ENCODE assay signal across 8 mouse cellular contexts in the genomic region with DNA sequence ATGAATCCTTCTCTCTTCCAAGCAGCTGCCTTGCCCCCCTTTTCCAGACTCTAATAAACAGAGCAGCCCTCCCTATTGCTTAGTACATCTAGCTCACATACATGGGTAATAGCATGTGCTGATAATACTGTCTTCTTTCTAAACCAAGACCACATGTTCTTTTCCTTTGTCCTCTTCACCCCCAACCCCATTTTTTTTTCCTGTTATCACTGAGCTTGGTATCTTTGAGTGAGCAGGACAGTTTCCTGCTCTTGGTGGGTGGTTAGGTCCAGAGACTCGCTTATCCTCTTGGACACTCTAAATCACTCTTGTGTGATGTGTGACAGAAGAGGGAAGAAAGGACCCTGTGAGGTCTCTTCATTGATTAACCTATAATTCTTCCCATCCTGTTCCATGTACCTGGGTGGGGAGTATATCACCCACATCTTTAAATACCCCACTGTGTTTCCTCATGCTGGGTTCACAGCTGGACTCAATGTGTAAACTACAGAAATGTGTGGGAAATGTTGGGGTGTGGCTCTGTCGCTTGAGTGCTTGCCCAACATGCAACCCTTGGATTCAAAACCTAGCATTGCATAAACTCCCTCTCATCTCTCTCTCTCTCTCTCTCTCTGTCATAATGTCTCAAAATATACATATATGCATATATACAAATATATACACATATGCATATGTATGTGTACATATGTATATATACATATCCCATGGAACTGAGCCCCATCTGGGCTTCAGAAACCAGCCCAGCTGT. TPM values are rescaled to one million over a fixed set of nuclear protein-coding genes. Genes with fewer than 3 reads are reported as not detected.
DNase-seq lines count a peak whose midpoint lies in the region; ATAC-seq and TF ChIP-seq lines count a peak whose summit lies in the region.
"Had no signal": no experiment of that assay in that cellular context is flagged by ENCODE, and none has a peak within 500 bp of the region (broad histone marks: within the 10 kb centered on the region; RNA-seq: fewer than 3 reads in every experiment).

No protein-coding gene starts in this region.

- no peak overlapping the region for H3K4me2 ChIP-seq in lung, embryonic 16.5 days (ENCODE audit: low read depth, low read length)
- no peak overlapping the region for H3K4me2 ChIP-seq in embryonic facial prominence, embryonic 15.5 days (replicated peaks)
- 0 out of 2 replicates have a peak overlapping the region, but pooled peaks have one; percentile 24 for H3K4me2 ChIP-seq in hindbrain, postnatal 0 days (ENCODE audit: low read depth, low read length)
- H3K4me2 ChIP-seq in stomach, embryonic 16.5 days (ENCODE audit: low read depth, low read length): no peak overlapping the region

- 39% methylated on average over 2 of the region's 2 CpGs for WGBS in lung, embryonic 16.5 days
- WGBS in lung, adult 2 months: 54% methylated on average over 2 of the region's 2 CpGs
- WGBS in embryonic facial prominence, embryonic 15.5 days: 68% methylated on average over 2 of the region's 2 CpGs
- 81% methylated on average over 2 of the region's 2 CpGs for WGBS in hindbrain, postnatal 0 days
- WGBS in stomach, embryonic 16.5 days: 54% methylated on average over 2 of the region's 2 CpGs

- no peaks in the 10 kb centered on the region for H3K9me3 ChIP-seq in lung, embryonic 16.5 days (ENCODE audit: control insufficient read depth, low read length)
- H3K9me3 ChIP-seq in embryonic facial prominence, embryonic 15.5 days (replicated peaks): no peaks in the 10 kb centered on the region
- H3K9me3 ChIP-seq in hindbrain, postnatal 0 days (ENCODE audit: low read length): no peaks in the 10 kb centered on the region
- H3K9me3 ChIP-seq in stomach, embryonic 16.5 days (replicated peaks; ENCODE audit: control insufficient read depth, low read length): no peaks in the 10 kb centered on the region

- H3K27me3 ChIP-seq in lung, embryonic 16.5 days (ENCODE audit: control insufficient read depth, insufficient read depth, low read depth, low read length): no peaks in the 10 kb centered on the region
- no peaks in the 10 kb centered on the region for H3K27me3 ChIP-seq in embryonic facial prominence, embryonic 15.5 days
- no peaks in the 10 kb centered on the region for H3K27me3 ChIP-seq in hindbrain, postnatal 0 days (ENCODE audit: insufficient read depth, low read length)
- no peaks in the 10 kb centered on the region for H3K27me3 ChIP-seq in stomach, embryonic 16.5 days (ENCODE audit: control insufficient read depth, insufficient read depth, low read length)

- H3K27ac ChIP-seq in lung, embryonic 16.5 days (ENCODE audit: low read length): peak overlapping the region; percentile 96
- H3K27ac ChIP-seq in embryonic facial prominence, embryonic 15.5 days (replicated peaks): peak overlapping the region; percentile 73
- peak overlapping the region; percentile 72 for H3K27ac ChIP-seq in hindbrain, postnatal 0 days
- peak overlapping the region; percentile 73; the same call in 1 of the 2 replicates for H3K27ac ChIP-seq in stomach, embryonic 16.5 days (ENCODE audit: low read length)

- ATAC-seq in lung, embryonic 16.5 days (ENCODE audit: low read depth): peak; percentile 44
- ATAC-seq in embryonic facial prominence, embryonic 15.5 days (ENCODE audit: insufficient number of reproducible peaks, low FRiP score, low TSS enrichment, low read depth): no peak
- ATAC-seq in hindbrain, postnatal 0 days: no peak
- no peak for ATAC-seq in stomach, embryonic 16.5 days (ENCODE audit: insufficient read depth, low FRiP score)
- no peak for ATAC-seq in megakaryocyte progenitor cell, adult 5-6 weeks (replicated peaks; ENCODE audit: poor library complexity)

- TF ChIP-seq POLR2A in lung, adult 2 months (IDR thresholded peaks at IDR 0.05; ENCODE audit: borderline replicate concordance, extremely low read depth, low read depth, low read length): no peak

- H3K4me1 ChIP-seq in lung, embryonic 16.5 days (replicated peaks; ENCODE audit: control insufficient read depth, insufficient read depth, low read length): peaks cover 19% of the 10 kb centered on the region
- H3K4me1 ChIP-seq in lung, adult 2 months (ENCODE audit: control insufficient read depth, insufficient read depth, low read length): no peaks in the 10 kb centered on the region; the same call in 1 of the 2 replicates
- peaks cover 16% of the 10 kb centered on the region for H3K4me1 ChIP-seq in embryonic facial prominence, embryonic 15.5 days
- peaks cover 40% of the 10 kb centered on the region for H3K4me1 ChIP-seq in hindbrain, postnatal 0 days (ENCODE audit: insufficient read depth, low read length)
- H3K4me1 ChIP-seq in stomach, embryonic 16.5 days (ENCODE audit: control insufficient read depth, insufficient read depth, low read length): peaks cover 15% of the 10 kb centered on the region

- H3K9ac ChIP-seq in lung, embryonic 16.5 days (ENCODE audit: low read length): no peak overlapping the region
- no peak overlapping the region for H3K9ac ChIP-seq in embryonic facial prominence, embryonic 15.5 days
- 0 out of 2 replicates have a peak overlapping the region, but pooled peaks have one; percentile 22 for H3K9ac ChIP-seq in hindbrain, postnatal 0 days (replicated peaks; ENCODE audit: low read length)
- no peak overlapping the region for H3K9ac ChIP-seq in stomach, embryonic 16.5 days (ENCODE audit: low read length)

- H3K36me3 ChIP-seq in lung, embryonic 16.5 days (ENCODE audit: control insufficient read depth, insufficient read depth, low read length): no peaks in the 10 kb centered on the region
- no peaks in the 10 kb centered on the region for H3K36me3 ChIP-seq in embryonic facial prominence, embryonic 15.5 days
- H3K36me3 ChIP-seq in hindbrain, postnatal 0 days (ENCODE audit: insufficient read depth, low read length): no peaks in the 10 kb centered on the region
- no peaks in the 10 kb centered on the region for H3K36me3 ChIP-seq in stomach, embryonic 16.5 days (ENCODE audit: control insufficient read depth, insufficient read depth, low read length)

- H3K4me3 ChIP-seq in lung, embryonic 16.5 days (ENCODE audit: low read length): no peak overlapping the region
- H3K4me3 ChIP-seq in lung, adult 2 months (replicated peaks; ENCODE audit: extremely low read depth, low read depth, low read length): no peak overlapping the region
- H3K4me3 ChIP-seq in embryonic facial prominence, embryonic 15.5 days (replicated peaks): no peak overlapping the region
- H3K4me3 ChIP-seq in hindbrain, postnatal 0 days (ENCODE audit: low read length): no peak overlapping the region
- H3K4me3 ChIP-seq in stomach, embryonic 16.5 days (replicated peaks; ENCODE audit: low read length): no peak overlapping the region

- DNase-seq in lung, adult 2 months: no peak
- DNase-seq in hindbrain, postnatal 0 days (ENCODE audit: low spot score): no peak
- DNase-seq in frontal cortex, postnatal 36 days (ENCODE audit: low spot score in 2 of 2): no peak

- no peak for TF ChIP-seq CTCF in lung, adult 2 months (IDR thresholded peaks at IDR 0.05; ENCODE audit: insufficient read depth, low read length)
- TF ChIP-seq CTCF in hindbrain, postnatal 0 days (IDR thresholded peaks at IDR 0.05; ENCODE audit: low read depth): no peak

RNA-seq across cellular contexts. Expression of gene Nmnat2, which starts 58.9 kb away (rescaled TPM):
- polyA plus RNA-seq in lung, embryonic 16.5 days (2015; fragmentation: Nextera tagmentation; extraction: Ambion mirVana): 3.8 and 7.2 TPM in 2 replicates
- polyA plus RNA-seq in lung, adult 2 months (2012; rRNA removed): 6.0 and 7.6 TPM in 2 replicates
- 2.5 and 2.8 TPM in 2 replicates for polyA plus RNA-seq in embryonic facial prominence, embryonic 15.5 days (2015; fragmentation: Nextera tagmentation; extraction: Ambion mirVana)
- total RNA-seq in hindbrain, postnatal 0 days (2014; rRNA removed): 120 and 121 TPM in 2 replicates
- polyA plus RNA-seq in hindbrain, postnatal 0 days (2015; fragmentation: Nextera tagmentation; extraction: Ambion mirVana): 58.0 and 70.5 TPM in 2 replicates
- polyA plus RNA-seq in stomach, embryonic 16.5 days (2015; fragmentation: Nextera tagmentation; extraction: Ambion mirVana): 2.8 and 3.5 TPM in 2 replicates
- total RNA-seq in megakaryocyte progenitor cell, adult 5-6 weeks (2015): 0.20 TPM in 1 of 2 replicates, not detected in the other
- total RNA-seq in megakaryocyte progenitor cell, adult 5-6 weeks (2017): 0.21 TPM in 1 of 2 replicates, not detected in the other
- total RNA-seq: hematopoietic stem cell, adult 5-6 weeks had no signal
